8 mouse cellular contexts compared by ENCODE assay signal in genomic region chrX:102643823-102644572, GRCm38 (mm10). TPM values are rescaled to one million over a fixed set of nuclear protein-coding genes. Genes with fewer than 3 reads are reported as not detected.
A peak's percentile ranks its signal among the peaks of the same experiment; 100 is the strongest.
DNase-seq lines count a peak whose midpoint lies in the region; ATAC-seq and TF ChIP-seq lines count a peak whose summit lies in the region.

TSS of gene Phka1 (minus strand) at chrX:102644246.

- peak within 1 kb of the TSS; percentile 68 for H3K4me2 ChIP-seq in heart, embryonic 12.5 days
- H3K4me2 ChIP-seq in liver, embryonic 11.5 days: peak within 1 kb of the TSS; percentile 72
- H3K4me2 ChIP-seq in myocyte (ENCODE audit: low read depth): peak within 1 kb of the TSS; percentile 73

- no peaks in the 10 kb centered on the region for H3K79me2 ChIP-seq in myocyte (ENCODE audit: control insufficient read depth, insufficient read depth)

- no peak within 1 kb of the TSS for H3ac ChIP-seq in myocyte (ENCODE audit: control insufficient read depth, insufficient read length)

- peak; percentile 57 for TF ChIP-seq POLR2A in myocyte (IDR thresholded peaks at IDR 0.05; ENCODE audit: insufficient read length, low read depth)

- H3K27me3 ChIP-seq in erythroblast, embryonic 14.5 days (ENCODE audit: control insufficient read depth): peaks cover 30% of the 10 kb centered on the region
- H3K27me3 ChIP-seq in heart, embryonic 12.5 days (replicated peaks): peaks cover 9% of the 10 kb centered on the region
- H3K27me3 ChIP-seq in liver, embryonic 11.5 days (replicated peaks; ENCODE audit: control insufficient read depth, insufficient read depth, low read length): peaks cover 28% of the 10 kb centered on the region
- H3K27me3 ChIP-seq in myocyte (ENCODE audit: control insufficient read depth, insufficient read depth, insufficient read length): no peaks in the 10 kb centered on the region
- H3K27me3 ChIP-seq in splenic B cell, adult 2 months (ENCODE audit: control insufficient read depth, insufficient read depth, low read length, poor library complexity, severe bottlenecking): no peaks in the 10 kb centered on the region

- H3K9me3 ChIP-seq in erythroblast, embryonic 14.5 days (ENCODE audit: control insufficient read depth, low read length): peaks cover 4% of the 10 kb centered on the region
- no peaks in the 10 kb centered on the region; the same call in 1 of the 2 replicates for H3K9me3 ChIP-seq in heart, embryonic 12.5 days (replicated peaks)
- H3K9me3 ChIP-seq in liver, embryonic 11.5 days (ENCODE audit: control insufficient read depth, low read length): no peaks in the 10 kb centered on the region

- H3K4me1 ChIP-seq in erythroblast, embryonic 14.5 days (ENCODE audit: control insufficient read depth): peaks cover 6% of the 10 kb centered on the region
- H3K4me1 ChIP-seq in heart, embryonic 12.5 days (replicated peaks): 0 out of 2 replicates have a peak, but pooled peaks cover 4% of the 10 kb centered on the region
- no peaks in the 10 kb centered on the region for H3K4me1 ChIP-seq in liver, embryonic 11.5 days (replicated peaks; ENCODE audit: control insufficient read depth, insufficient read depth, low read length)

- H3K27ac ChIP-seq in heart, embryonic 12.5 days (ENCODE audit: poor library complexity, severe bottlenecking): peak within 1 kb of the TSS; percentile 51
- no peak within 1 kb of the TSS for H3K27ac ChIP-seq in liver, embryonic 11.5 days (ENCODE audit: low read depth, low read length)

- H3K9ac ChIP-seq in heart, embryonic 12.5 days: peak within 1 kb of the TSS; percentile 74
- peak within 1 kb of the TSS; percentile 48 for H3K9ac ChIP-seq in liver, embryonic 11.5 days (ENCODE audit: low read depth, low read length)

- peak; percentile 92 for DNase-seq in 3134 (ENCODE audit: extremely low read depth, insufficient read length, low spot score)
- DNase-seq in brain, adult 2 months (ENCODE audit: low read depth, low spot score): peak; percentile 71
- DNase-seq in kidney, postnatal 10 days: peak; percentile 90
- peak; percentile 57 for DNase-seq in liver, embryonic 11.5 days (ENCODE audit: low spot score)
- peak; percentile 77 for DNase-seq in splenic B cell, adult 2 months (ENCODE audit: low read depth, low spot score)

- H3K36me3 ChIP-seq in erythroblast, embryonic 14.5 days (ENCODE audit: control insufficient read depth): no peaks in the 10 kb centered on the region
- H3K36me3 ChIP-seq in heart, embryonic 12.5 days: no peaks in the 10 kb centered on the region
- no peaks in the 10 kb centered on the region for H3K36me3 ChIP-seq in liver, embryonic 11.5 days (ENCODE audit: control insufficient read depth, insufficient read depth, low read length)
- no peaks in the 10 kb centered on the region for H3K36me3 ChIP-seq in myocyte (ENCODE audit: control insufficient read depth, insufficient read depth)
- no peaks in the 10 kb centered on the region for H3K36me3 ChIP-seq in splenic B cell, adult 2 months (ENCODE audit: control insufficient read depth, insufficient read depth, low read length, poor library complexity, severe bottlenecking)

- WGBS in heart, embryonic 12.5 days: 17% methylated on average over 60 of the region's 60 CpGs
- WGBS in liver, embryonic 11.5 days: 21% methylated on average over 60 of the region's 60 CpGs

- ATAC-seq in heart, embryonic 12.5 days (ENCODE audit: insufficient number of reproducible peaks, low FRiP score): peak; percentile 93
- ATAC-seq in liver, embryonic 11.5 days (replicated peaks; ENCODE audit: low FRiP score): peak; percentile 83

- peak within 1 kb of the TSS; percentile 62 for H3K4me3 ChIP-seq in erythroblast, embryonic 14.5 days (replicated peaks)
- H3K4me3 ChIP-seq in heart, embryonic 12.5 days: peak within 1 kb of the TSS; percentile 65
- peak within 1 kb of the TSS; percentile 57 for H3K4me3 ChIP-seq in liver, embryonic 11.5 days (ENCODE audit: low read depth, low read length)
- H3K4me3 ChIP-seq in myocyte: peak within 1 kb of the TSS; percentile 41

TF ChIP-seq in myocyte, 11 proteins besides CTCF, POLR2A, EP300 and RAD21:
- TF ChIP-seq CEBPB (IDR thresholded peaks at IDR 0.05; ENCODE audit: insufficient read depth, poor library complexity, severe bottlenecking) (no peak), REST (IDR thresholded peaks at IDR 0.05; ENCODE audit: insufficient read depth, insufficient read length) (no peak), SRF (IDR thresholded peaks at IDR 0.05; ENCODE audit: control insufficient read depth, insufficient read length, low read depth) (no peak), E2F4 (IDR thresholded peaks at IDR 0.05; ENCODE audit: insufficient read depth) (no peak), POLR2AphosphoS2 (IDR thresholded peaks at IDR 0.05; ENCODE audit: insufficient read length, low read depth) (peak; percentile 27), MAX (IDR thresholded peaks at IDR 0.05; ENCODE audit: low read depth) (no peak), MYOG (IDR thresholded peaks at IDR 0.05; ENCODE audit: control insufficient read depth in 1 of 3, insufficient read depth in 1 of 3, insufficient read length in 2 of 3, low read depth in 2 of 3) (peak in 2 of 3 experiments; percentile 66 to 74), TCF12 (IDR thresholded peaks at IDR 0.05; ENCODE audit: insufficient read depth, poor library complexity, severe bottlenecking) (no peak), TCF3 (IDR thresholded peaks at IDR 0.05; ENCODE audit: insufficient read length, low read depth) (peak; percentile 24), USF1 (IDR thresholded peaks at IDR 0.05; ENCODE audit: low read depth) (no peak), MYOD1 (IDR thresholded peaks at IDR 0.05; ENCODE audit: control insufficient read depth in 1 of 3, insufficient read length in 2 of 3, low read depth in 2 of 3) (peak in 2 of 3 experiments; percentile 52 to 82)
TF ChIP-seq in myocyte: peak in this region for 4.

RNA-seq across cellular contexts. Expression of gene Phka1, which starts in this region (rescaled TPM):
- not detected in 2 replicates for polyA plus RNA-seq in erythroblast, embryonic 14.5 days (2012)
- 12.5 and 12.8 TPM in 2 replicates for polyA plus RNA-seq in heart, embryonic 12.5 days (2016; fragmentation: Nextera tagmentation; extraction: Ambion mirVana)
- 3.7 and 3.8 TPM in 2 replicates for polyA plus RNA-seq in liver, embryonic 11.5 days (2014; fragmentation: Nextera tagmentation; extraction: Ambion mirVana)
- polyA plus RNA-seq in myocyte (2012; fragmentation: generic; extraction: Trizol): 8.7 TPM
